Mouse (Mus musculus) adrenal gland, adult 8-10 months (tissue): Measurements from ENCODE around the gene Dtymk. TPM values are rescaled to one million over a fixed set of nuclear protein-coding genes. Genes with fewer than 3 reads are reported as not detected.

Experiments
- DNase-seq: peaks from one replicate; pipeline ENCODE4 v3.0.0; 2022
- total RNA-seq, 4 experiments: library from RNA; stranded (reverse); gene quantifications; 2 replicates each; pipeline ENCODE4 v1.2.4; 2022

Dtymk gene
- total RNA-seq, 4 experiments from 2014 or later = 60.0 to 89.7 (median 75.5) TPM

GRCm38 (mm10) chr1:93742910-93743309 is 58.8 kb downstream of the Dtymk start:
- DNase-seq = no peak

Other genes starting within 250 kb of the Dtymk start
- gene Stk25, start 143.3 kb downstream of the Dtymk start, total RNA-seq = 100 to 1,000 TPM; 135 to 201 (median 170) TPM
- 10 to 100 TPM in 3 of 4 experiments, 1 to 10 TPM in 1; 9.1 to 13.5 (median 11.1) TPM for gene Bok, start 116.3 kb downstream of the Dtymk start, total RNA-seq
- gene Atg4b, start 50.4 kb downstream of the Dtymk start, total RNA-seq = 100 to 1,000 TPM in 2 of 4 experiments, 10 to 100 TPM in 2; 80.6 to 135 (median 109) TPM
- gene Thap4, start 47.1 kb downstream of the Dtymk start, total RNA-seq = 10 to 100 TPM; 45.0 to 54.2 (median 51.8) TPM
- gene Ing5, start 2.0 kb upstream of the Dtymk start, total RNA-seq = 10 to 100 TPM; 16.6 to 21.9 (median 20.8) TPM
- gene D2hgdh, start 23.0 kb upstream of the Dtymk start, total RNA-seq = 10 to 100 TPM; 66.1 to 75.9 (median 74.2) TPM
- under 1 TPM in 1 of 4 experiments, not detected in 3; 0.44 TPM for gene Gal3st2, start 59.4 kb upstream of the Dtymk start, total RNA-seq
- gene Gal3st2b, start 116.4 kb upstream of the Dtymk start, total RNA-seq = under 1 TPM in 3 of 4 experiments, not detected in 1; 0.20 to 0.45 (median 0.30) TPM
- gene Gal3st2c, start 188.6 kb upstream of the Dtymk start, total RNA-seq = under 1 TPM; 0.06 to 0.16 (median 0.11) TPM
- not detected for gene Neu4, start 218.5 kb upstream of the Dtymk start, total RNA-seq